Mouse (Mus musculus) embryonic facial prominence, embryonic 12.5 days (tissue): ENCODE data around the gene Eml4. TPM values are rescaled to one million over a fixed set of nuclear protein-coding genes. Genes with fewer than 3 reads are reported as not detected.

Experiments used
- ATAC-seq: fragments of 200-750 bp; cut with Nextera tagmentation; 2 replicates; pipeline ENCODE4 v1.8.0; 2017; ENCODE audit not compliant: insufficient number of reproducible peaks, insufficient read depth, low FRiP score, low TSS enrichment
- H3K27ac ChIP-seq: fragments of 300-500 bp; sonication (generic); 2 replicates; pipeline ENCODE4 v1.5.1; 2016; ENCODE audit warnings: mild to moderate bottlenecking
- H3K27me3 ChIP-seq: fragments of 300-500 bp; sonication (generic); 2 replicates; pipeline ENCODE4 v1.6.1; 2016; ENCODE audit warnings: mild to moderate bottlenecking, moderate library complexity
- H3K36me3 ChIP-seq: fragments of 300-500 bp; sonication (generic); 2 replicates; pipeline ENCODE4 v1.6.1; 2016; ENCODE audit warnings: mild to moderate bottlenecking
- H3K4me1 ChIP-seq: fragments of 300-500 bp; sonication (generic); 2 replicates; pipeline ENCODE4 v1.6.1; 2016
- H3K4me2 ChIP-seq: fragments of 300-500 bp; sonication (generic); replicated peaks from 2 replicates; pipeline ENCODE4 v1.6.1; 2016; ENCODE audit warnings: mild to moderate bottlenecking, moderate library complexity
- H3K4me3 ChIP-seq: fragments of 300-500 bp; sonication (generic); 2 replicates; pipeline ENCODE4 v1.5.1; 2016; ENCODE audit warnings: mild to moderate bottlenecking
- H3K9ac ChIP-seq: fragments of 300-500 bp; sonication (generic); 2 replicates; pipeline ENCODE4 v1.6.1; 2016; ENCODE audit warnings: mild to moderate bottlenecking, moderate library complexity
- H3K9me3 ChIP-seq: fragments of 300-500 bp; sonication (generic); 2 replicates; pipeline ENCODE4 v1.6.1; 2016; ENCODE audit warnings: mild to moderate bottlenecking, moderate library complexity
- WGBS: fragments of 180-500 bp; shearing (Covaris S2); methylation state at CpG from one replicate; pipeline ENCODE4 v1.1.7; 2016; 5-methylcytosine and 5-hydroxymethylcytosine counted together
- polyA plus RNA-seq: library from polyadenylated mRNA; unstranded; fragments of >200 nt; fragmentation: Nextera tagmentation; extraction: Ambion mirVana; gene quantifications from 2 replicates; pipeline ENCODE4 v1.2.1, GENCODE M21; 2016

Gene Eml4
- polyA plus RNA-seq, 1 experiment from 2014 or later, result 66.7 TPM

DNA sequence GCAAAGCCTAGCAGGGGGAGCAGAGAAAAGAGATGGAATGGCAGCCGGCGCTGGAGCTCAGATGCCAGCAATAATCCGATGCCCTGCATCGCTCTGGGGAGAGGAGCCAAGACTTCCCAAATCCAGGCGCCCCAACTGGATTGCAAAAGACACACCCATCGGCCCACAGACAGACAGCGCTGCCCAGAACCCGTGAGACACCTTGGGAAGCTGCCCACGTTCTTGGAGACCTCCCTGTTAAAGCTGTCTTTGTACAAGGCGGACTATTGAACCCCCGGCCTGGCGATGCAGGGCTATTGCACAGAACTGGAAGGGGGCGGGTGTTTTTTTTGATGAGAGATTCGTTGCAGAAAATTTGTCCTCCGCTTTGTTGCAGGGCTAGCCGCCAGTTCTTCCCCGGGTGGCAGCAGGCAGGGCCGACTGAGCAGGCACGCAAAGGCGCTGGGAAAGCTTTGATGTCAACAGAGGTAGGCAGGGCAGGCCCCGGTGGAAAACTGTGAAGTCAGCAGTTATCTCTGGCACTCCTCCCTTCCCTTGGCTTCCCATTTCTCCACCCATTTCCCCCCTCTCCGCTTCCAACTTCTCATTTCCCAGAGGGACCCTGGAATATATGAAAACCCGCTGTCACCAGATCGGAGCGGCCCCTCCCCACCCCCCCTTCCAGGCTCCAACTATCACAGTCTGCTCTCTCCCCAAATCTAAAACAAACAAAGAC is 28.0 kb upstream of the Eml4 start:
- Histone ChIP-seq H3K4me2 (peak overlapping the region; percentile 46), H3K4me3 (0 out of 2 replicates have a peak overlapping the region, but pooled peaks have one; percentile 18), H3K9me3 (0 out of 2 replicates have a peak, but pooled peaks cover 12% of the 10 kb centered on the region), H3K9ac (0 out of 2 replicates have a peak overlapping the region, but pooled peaks have one; percentile 36), H3K36me3 (no peaks in the 10 kb centered on the region), H3K27me3 (no peaks in the 10 kb centered on the region), H3K4me1 (peaks cover 24% of the 10 kb centered on the region), H3K27ac (peak overlapping the region; percentile 80)
- no peak for ATAC-seq
- 9% methylated on average over 25 of the region's 25 CpGs for WGBS

DNA sequence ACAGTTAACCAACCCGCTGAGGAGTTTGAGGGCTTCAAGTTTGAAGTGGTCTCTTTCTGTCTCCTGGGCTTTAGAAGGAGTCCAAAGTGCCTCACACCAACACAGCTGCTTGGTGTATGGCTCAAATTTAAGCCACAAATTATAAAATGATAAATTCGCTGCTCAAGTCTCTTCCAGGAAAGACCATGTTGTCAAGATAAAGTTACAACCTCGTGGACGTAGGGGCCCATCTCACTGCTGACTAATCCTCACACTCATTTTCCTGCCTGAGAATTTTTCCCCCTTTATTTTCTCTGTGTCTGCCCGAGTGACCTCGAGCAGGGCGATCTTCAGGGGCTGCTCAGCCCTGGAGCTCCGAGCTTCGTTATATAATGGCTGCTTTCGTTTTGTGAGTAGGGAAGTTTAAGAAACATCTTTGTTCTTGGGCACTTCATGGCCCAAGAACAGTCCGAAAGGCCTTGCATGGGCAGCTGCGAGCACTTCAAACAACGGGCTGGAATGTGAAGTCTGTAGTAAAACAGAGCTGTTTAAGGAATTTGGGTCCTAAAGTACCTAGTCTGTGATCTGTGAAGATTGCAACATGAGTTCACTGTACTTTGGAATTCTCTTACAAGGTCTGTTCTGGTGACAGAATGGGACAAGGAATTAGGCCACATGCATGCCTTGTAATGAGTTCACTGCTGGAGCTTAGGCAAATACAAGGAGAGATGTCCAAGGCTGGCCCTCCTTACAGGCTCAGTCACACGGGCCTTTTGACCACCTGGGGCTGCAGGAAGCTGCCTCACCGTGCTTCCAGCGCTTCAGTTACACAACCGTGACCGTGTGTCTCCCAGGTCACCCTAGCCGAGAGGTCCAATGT is 27.1 kb upstream of the Eml4 start:
- Histone ChIP-seq H3K4me1 (peaks cover 24% of the 10 kb centered on the region), H3K27ac (peak overlapping the region; percentile 80), H3K36me3 (no peaks in the 10 kb centered on the region), H3K4me2 (peak overlapping the region; percentile 46; the same call in 1 of the 2 replicates), H3K27me3 (no peaks in the 10 kb centered on the region), H3K9me3 (0 out of 2 replicates have a peak, but pooled peaks cover 10% of the 10 kb centered on the region), H3K4me3 (no peak overlapping the region), H3K9ac (no peak overlapping the region)
- WGBS, result 38% methylated on average over 19 of the region's 19 CpGs
- no peak for ATAC-seq

DNA sequence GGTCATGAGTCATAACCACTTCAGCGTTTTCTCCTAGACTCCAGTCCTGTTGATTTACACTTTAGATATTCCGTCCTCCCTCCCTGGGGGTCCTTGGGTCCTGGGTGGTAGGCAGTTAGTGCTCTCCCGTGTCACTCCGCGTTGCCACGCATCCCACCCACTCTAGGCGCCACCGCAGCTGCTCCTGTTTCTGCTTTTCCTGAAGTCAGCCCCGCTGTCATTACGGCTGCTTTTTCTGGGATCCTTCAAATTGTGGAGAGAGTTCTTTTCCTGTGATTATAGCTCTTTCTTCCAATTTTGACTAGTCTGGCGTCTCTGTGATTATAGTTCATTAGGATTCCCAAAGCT is 26.5 kb upstream of the Eml4 start:
- Histone ChIP-seq H3K9me3 (0 out of 2 replicates have a peak, but pooled peaks cover 4% of the 10 kb centered on the region), H3K9ac (no peak overlapping the region), H3K4me1 (peaks cover 26% of the 10 kb centered on the region), H3K36me3 (no peaks in the 10 kb centered on the region), H3K27me3 (no peaks in the 10 kb centered on the region), H3K4me2 (no peak overlapping the region), H3K27ac (peak overlapping the region; percentile 80), H3K4me3 (no peak overlapping the region)
- WGBS, result 62% methylated on average over 11 of the region's 11 CpGs
- no peak for ATAC-seq

DNA sequence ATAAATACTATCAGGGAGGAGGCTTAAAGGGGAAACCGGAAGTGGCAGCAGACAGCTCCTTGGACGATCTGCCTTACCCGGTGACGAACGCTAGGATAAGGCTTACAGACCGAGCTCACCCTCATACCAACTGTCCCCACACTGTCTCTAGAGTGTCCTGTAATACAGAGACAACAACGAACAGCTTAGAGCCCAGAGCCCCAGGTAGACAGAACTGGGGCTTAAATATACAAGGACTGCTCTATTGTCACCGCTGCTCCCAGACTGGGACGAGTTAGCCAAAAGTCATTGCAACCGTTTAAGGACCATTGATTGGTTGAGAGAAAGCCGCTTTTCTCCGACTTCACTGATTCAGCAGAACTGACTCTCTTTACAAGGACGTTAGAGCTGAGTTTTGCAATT is 15.5 kb upstream of the Eml4 start:
- H3K4me2 ChIP-seq, result 0 out of 2 replicates have a peak overlapping the region, but pooled peaks have one; percentile 9
- WGBS, result 44% methylated on average over 13 of the region's 13 CpGs
- no peak for ATAC-seq

DNA sequence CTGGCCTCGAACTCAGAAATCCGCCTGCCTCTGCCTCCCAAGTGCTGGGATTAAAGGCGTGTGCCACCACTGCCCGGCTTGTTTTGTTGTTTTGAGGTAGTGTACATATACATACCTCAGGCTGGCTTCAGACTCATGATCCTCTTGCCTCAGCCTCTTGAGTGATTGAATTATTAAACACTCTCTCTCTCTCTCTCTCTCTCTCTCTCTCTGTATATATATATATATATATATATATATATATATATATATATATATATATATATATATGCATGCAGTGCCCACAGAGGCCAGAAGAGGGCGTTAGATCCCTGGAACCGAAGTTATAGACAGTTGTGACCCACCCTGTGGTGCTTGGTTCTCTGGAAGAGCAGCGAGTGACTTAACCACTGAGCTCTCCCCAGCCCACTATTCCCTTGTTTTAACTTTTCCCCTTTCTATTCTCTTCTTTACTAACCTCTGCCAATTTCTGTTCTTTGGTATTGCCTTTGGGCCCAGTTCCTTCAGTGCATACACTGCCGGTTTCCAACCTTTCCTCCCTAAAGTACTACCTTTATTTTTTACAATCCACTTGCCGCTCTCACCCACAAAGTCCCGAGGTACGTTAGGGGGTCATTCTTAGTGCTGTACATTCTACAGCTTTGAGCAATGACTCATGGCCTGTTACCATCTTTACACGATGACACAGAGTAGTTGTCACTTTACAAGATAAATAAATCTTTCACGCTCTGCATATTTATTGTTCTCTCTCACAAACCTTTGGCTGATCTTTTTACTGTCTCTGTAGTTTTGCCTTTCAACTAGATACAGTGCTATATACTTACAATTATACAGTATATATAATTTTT is 13.5 kb upstream of the Eml4 start:
- Histone ChIP-seq H3K4me3 (no peak overlapping the region), H3K27me3 (no peaks in the 10 kb centered on the region), H3K4me1 (peaks cover 16% of the 10 kb centered on the region), H3K36me3 (no peaks in the 10 kb centered on the region), H3K27ac (no peak overlapping the region), H3K9me3 (no peaks in the 10 kb centered on the region), H3K4me2 (no peak overlapping the region), H3K9ac (no peak overlapping the region)
- 77% methylated on average over 13 of the region's 13 CpGs for WGBS
- ATAC-seq, result no peak

More for the DNA sequence above, 15.5 kb upstream of the Eml4 start:
- Histone ChIP-seq H3K4me3 (no peak overlapping the region), H3K4me1 (no peaks in the 10 kb centered on the region), H3K36me3 (no peaks in the 10 kb centered on the region), H3K27me3 (no peaks in the 10 kb centered on the region), H3K9ac (no peak overlapping the region), H3K9me3 (no peaks in the 10 kb centered on the region), H3K27ac (no peak overlapping the region)

DNA sequence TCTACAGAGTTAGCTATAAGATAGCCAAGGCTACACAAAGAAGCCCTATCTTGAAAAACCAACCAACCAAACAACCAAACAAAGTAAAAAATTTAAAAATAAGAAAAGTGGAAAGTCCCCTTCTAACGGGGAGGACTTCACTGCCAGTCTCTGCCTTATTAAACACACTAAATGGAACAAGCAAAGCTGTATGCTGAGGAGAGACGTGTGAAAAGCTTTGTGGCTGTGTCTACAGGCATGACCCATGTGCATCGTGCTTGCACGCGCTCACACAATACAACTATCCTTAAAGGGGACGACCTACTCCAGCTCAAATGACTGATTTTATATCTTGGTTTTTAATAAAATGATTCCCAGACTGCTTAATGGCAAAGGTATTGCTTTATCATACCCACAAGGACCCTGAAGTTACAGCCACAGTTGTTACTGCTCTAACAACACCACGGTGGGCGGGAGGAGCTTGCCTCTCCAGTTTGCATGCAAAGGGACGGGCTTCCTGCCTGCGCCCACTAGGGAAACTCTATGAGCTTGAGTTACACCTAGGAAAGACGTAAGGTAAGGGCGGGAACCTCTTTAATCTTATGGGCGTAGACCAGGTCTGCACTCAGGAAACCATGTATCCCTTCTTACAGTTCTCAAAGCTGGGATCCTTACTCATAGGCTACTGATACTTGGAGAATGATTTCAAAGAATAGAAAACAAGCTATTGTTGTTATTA is 11.2 kb upstream of the Eml4 start:
- no peak overlapping the region for H3K27ac ChIP-seq
- no peak for ATAC-seq
- peaks cover 20% of the 10 kb centered on the region for H3K4me1 ChIP-seq
- H3K4me3 ChIP-seq, result no peak overlapping the region
- H3K9me3 ChIP-seq, result no peaks in the 10 kb centered on the region
- no peaks in the 10 kb centered on the region for H3K36me3 ChIP-seq
- 73% methylated on average over 13 of the region's 13 CpGs for WGBS
- H3K4me2 ChIP-seq, result no peak overlapping the region
- H3K9ac ChIP-seq, result no peak overlapping the region
- no peaks in the 10 kb centered on the region for H3K27me3 ChIP-seq

DNA sequence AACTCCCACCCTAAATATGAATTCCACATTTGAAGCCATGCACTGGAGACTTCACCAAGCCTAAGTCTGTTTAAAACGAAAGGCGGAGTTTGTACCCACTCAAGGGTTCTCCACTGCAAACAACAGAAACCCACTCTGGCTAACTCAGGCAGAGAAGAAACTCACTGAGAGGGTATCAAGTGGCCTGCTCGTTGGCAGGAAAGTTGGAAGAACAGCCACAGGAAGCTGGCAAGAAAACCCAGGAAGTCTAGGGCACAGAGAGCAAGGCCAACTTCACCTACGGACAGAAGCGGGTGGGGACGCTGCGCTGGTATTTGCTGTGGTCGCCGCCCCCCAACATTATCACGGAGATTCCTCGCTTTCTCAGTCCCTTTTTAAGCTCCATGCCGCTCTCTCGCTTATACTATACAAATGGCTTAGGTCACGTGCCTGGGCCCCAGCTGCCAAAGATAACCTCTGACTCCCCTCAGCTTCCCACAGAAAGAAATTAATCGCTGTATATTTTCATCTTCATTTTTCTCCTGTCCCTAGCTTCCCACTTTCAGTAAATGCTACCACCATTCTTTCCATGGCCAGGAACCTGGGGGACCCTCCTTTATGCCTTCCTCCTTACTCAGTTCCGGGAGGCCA is 9.7 kb upstream of the Eml4 start:
- Histone ChIP-seq H3K36me3 (no peaks in the 10 kb centered on the region), H3K27me3 (no peaks in the 10 kb centered on the region), H3K4me3 (no peak overlapping the region), H3K9ac (no peak overlapping the region), H3K9me3 (no peaks in the 10 kb centered on the region), H3K27ac (no peak overlapping the region; the same call in 1 of the 2 replicates), H3K4me2 (no peak overlapping the region), H3K4me1 (peaks cover 20% of the 10 kb centered on the region)
- no peak for ATAC-seq
- WGBS, result 76% methylated on average over 16 of the region's 16 CpGs

DNA sequence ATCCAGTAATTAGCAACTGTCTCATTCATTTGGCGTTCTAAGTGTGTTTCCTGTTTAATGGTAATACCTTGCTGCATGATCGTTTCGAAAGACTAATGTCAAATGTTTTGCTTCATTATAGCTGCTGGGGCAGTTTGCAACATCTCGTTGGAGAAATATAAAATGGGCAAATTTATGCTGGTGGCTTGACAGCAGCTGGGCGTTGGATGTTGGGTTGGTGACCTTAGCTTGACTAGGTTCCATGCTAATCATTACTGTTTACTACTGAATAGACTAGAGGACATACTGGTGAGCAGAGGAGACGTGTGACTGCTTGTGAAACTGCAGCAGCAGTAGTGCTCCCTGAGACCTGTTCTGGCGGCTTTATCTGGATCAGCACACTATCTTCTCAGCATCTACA is 6.5 kb upstream of the Eml4 start:
- no peaks in the 10 kb centered on the region for H3K36me3 ChIP-seq
- H3K27ac ChIP-seq, result no peak overlapping the region
- H3K9ac ChIP-seq, result no peak overlapping the region
- 81% methylated on average over 7 of the region's 7 CpGs for WGBS
- peaks cover 20% of the 10 kb centered on the region for H3K4me1 ChIP-seq
- no peak overlapping the region for H3K4me2 ChIP-seq
- no peak for ATAC-seq
- H3K4me3 ChIP-seq, result no peak overlapping the region
- no peaks in the 10 kb centered on the region for H3K9me3 ChIP-seq
- no peaks in the 10 kb centered on the region for H3K27me3 ChIP-seq

DNA sequence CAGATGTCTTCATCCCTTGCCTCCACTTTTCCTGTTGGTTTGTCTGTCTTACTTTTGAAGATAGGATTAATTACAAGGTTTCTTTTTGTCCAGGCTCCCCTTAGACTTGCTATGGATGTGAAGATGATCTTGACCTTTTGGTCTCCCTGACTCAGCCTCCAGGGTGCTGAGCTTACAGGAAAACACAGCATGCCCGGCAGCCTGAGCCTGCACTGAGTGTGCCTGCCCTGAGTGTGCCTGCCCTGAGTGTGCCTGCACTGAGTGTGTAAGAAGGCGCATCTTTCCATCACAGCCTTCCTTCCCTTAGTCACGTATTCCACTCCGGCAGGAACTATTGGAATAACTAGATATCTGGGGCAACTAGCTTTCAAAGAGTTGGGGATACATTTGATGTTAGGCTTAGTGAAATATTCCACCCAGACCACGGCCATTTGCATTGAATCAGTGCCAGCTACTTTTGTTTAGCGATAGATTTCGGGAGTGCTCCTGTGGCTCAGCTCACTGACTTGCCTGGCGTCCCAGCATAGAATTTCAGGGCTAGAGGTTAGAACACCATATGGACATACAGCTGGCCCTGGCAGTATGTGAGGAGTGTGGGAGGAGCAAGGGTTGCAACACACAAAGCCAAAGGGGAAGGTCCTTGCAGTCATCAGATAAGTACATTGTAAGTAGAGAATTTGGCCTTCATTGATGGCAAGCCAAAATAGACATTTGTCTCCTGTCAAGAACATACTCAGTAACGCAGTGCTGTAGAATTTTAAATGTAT is 2.5 kb upstream of the Eml4 start:
- no peak overlapping the region for H3K4me3 ChIP-seq
- no peaks in the 10 kb centered on the region for H3K27me3 ChIP-seq
- WGBS, result 87% methylated on average over 9 of the region's 9 CpGs
- H3K4me2 ChIP-seq, result no peak overlapping the region
- ATAC-seq, result no peak
- H3K27ac ChIP-seq, result no peak overlapping the region
- H3K9me3 ChIP-seq, result no peaks in the 10 kb centered on the region
- H3K36me3 ChIP-seq, result no peaks in the 10 kb centered on the region
- H3K4me1 ChIP-seq, result peaks cover 7% of the 10 kb centered on the region; the same call in 1 of the 2 replicates
- H3K9ac ChIP-seq, result no peak overlapping the region

DNA sequence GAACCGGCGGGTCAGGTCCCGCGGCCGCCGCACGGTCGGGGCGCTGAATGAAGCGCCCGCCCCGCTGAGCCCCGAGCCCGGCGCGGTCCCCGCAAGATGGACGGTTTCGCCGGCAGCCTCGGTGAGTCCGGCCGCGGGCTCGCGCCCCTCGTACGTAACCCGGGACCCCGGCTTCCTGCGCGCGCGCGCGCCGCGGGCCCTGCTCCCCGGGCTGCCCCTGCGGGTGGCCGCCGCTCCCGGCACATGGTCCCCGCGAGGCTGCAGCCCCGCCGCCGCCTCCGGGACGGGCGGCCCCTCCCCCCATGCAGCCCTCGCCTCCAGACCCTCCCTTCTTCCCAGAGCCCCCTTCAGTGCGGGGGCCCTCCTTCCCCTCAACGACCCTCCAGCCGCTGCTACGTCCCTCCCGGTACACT is 394 bp downstream of the Eml4 start:
- Histone ChIP-seq H3K4me2 (peak overlapping the region; percentile 66), H3K27me3 (no peaks in the 10 kb centered on the region), H3K36me3 (no peaks in the 10 kb centered on the region), H3K27ac (peak overlapping the region; percentile 95), H3K4me1 (peaks cover 20% of the 10 kb centered on the region), H3K9ac (peak overlapping the region; percentile 95), H3K4me3 (peak overlapping the region; percentile 87), H3K9me3 (no peaks in the 10 kb centered on the region)
- ATAC-seq, result peak; percentile 71
- WGBS, result 1% methylated on average over 46 of the region's 57 CpGs
